Mouse (Mus musculus) brown adipose tissue, adult 24 weeks (tissue): ENCODE measurements at regions not wholly inside any gene's neighbourhood (a gene's known extent, or its start where the extent isn't known, plus 50 kb on each side); places are given as distances from the start of the nearest gene placed in this dataset.

Experiments used
- H3K27ac ChIP-seq: fragments of 200-500 bp; replicated peaks from 2 replicates; pipeline ENCODE4 v1.5.1; 2012; ENCODE audit warnings: low read depth, mild to moderate bottlenecking, low read length
- H3K4me1 ChIP-seq: fragments of 200-500 bp; 2 replicates; pipeline ENCODE4 v1.6.1; 2012; ENCODE audit warnings: low read length, mixed read lengths; ENCODE audit not compliant: control insufficient read depth, insufficient read depth, insufficient read length
- H3K4me3 ChIP-seq: fragments of 200-500 bp; 2 replicates; pipeline ENCODE4 v1.5.1; 2012; ENCODE audit warnings: low read depth, mild to moderate bottlenecking, low read length, moderate library complexity; ENCODE audit not compliant: insufficient read depth

GRCm38 (mm10) chr5:64437720-64438119 is 281.6 kb downstream of the Tbc1d1 start:
- Histone ChIP-seq H3K27ac (no peak overlapping the region), H3K4me1 (no peaks in the 10 kb centered on the region)

DNA sequence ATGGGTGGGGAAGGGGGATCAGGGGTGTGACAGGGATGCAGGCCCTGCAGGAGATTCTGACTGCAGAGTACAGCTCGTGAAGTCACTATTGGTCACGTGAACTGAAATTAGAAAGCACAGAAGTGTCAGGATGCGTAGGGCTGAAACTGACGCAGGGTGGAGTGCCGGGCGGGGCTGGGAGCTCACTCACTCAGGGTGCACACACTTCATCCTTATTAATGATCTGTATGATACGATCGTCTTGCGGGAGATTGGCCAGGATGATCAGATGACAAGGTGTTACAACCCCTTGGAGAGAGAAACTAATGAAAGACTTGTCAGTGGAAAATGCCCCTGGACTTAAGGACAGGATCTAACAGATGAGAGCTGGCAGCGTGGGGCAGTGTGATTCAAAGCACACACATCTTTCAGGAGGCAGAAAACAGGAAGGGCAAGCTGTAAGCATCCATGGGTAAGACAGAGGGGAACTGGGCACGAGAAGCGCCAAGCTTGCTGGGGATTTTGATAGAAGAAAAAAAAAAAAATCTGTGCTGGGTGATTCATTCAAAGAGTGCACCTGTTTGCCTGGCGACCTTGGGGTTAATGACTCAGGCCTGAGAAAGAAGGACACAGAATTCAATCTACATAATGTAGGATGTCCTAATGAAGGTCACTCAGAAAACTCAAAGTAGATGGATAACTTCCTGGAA is 282.5 kb downstream of the Tbc1d1 start:
- Histone ChIP-seq H3K4me3 (no peak overlapping the region), H3K4me1 (no peaks in the 10 kb centered on the region), H3K27ac (no peak overlapping the region)

More at GRCm38 (mm10) chr5:64437720-64438119, 281.6 kb downstream of the Tbc1d1 start:
- no peak overlapping the region for H3K4me3 ChIP-seq

DNA sequence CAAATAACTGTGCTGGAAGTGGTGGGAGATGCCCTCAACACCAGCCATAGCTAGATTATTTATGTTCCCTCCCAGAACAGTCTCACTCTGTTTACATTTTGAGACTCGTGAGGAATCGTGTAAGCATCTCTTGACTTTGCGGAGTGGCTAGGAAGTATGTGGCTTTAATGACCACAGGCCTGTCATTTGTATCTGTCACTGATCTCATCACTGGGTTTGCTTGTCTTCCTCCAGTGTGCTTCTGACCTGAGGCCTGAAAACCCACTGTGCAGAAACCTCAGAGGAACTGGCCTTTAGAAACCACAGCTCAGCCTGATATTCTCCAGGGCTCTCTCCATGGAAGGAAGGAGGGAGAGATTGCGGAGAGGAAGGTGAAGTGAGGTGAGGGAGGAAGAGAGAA is 291.7 kb downstream of the Tbc1d1 start:
- H3K4me1 ChIP-seq, result peaks cover 2% of the 10 kb centered on the region; the same call in 1 of the 2 replicates
- H3K4me3 ChIP-seq, result no peak overlapping the region
- H3K27ac ChIP-seq, result no peak overlapping the region

GRCm38 (mm10) chr5:64452668-64453334 is 296.7 kb downstream of the Tbc1d1 start:
- Histone ChIP-seq H3K27ac (no peak overlapping the region), H3K4me3 (no peak overlapping the region), H3K4me1 (no peaks in the 10 kb centered on the region; the same call in 1 of the 2 replicates)

DNA sequence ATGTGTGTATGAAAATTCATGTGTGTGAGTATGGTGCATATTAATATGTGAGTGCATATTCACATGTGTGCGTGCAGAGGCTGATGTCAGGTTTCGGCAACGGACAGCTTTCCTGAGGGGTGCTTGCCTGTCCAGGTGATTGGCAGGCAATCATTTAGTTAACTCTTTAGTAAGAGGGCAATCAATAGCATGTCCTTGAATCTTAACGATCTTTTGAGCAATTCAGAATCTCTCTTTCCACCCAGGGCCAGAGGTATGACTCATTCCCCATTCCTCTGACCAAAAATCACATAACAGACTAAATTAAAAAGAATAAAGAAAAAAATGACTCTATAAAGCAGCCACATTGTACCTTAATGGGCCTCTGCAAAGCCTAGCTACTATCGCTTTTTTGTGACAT is 303.7 kb downstream of the Tbc1d1 start:
- Histone ChIP-seq H3K4me1 (no peaks in the 10 kb centered on the region), H3K4me3 (no peak overlapping the region), H3K27ac (no peak overlapping the region)

DNA sequence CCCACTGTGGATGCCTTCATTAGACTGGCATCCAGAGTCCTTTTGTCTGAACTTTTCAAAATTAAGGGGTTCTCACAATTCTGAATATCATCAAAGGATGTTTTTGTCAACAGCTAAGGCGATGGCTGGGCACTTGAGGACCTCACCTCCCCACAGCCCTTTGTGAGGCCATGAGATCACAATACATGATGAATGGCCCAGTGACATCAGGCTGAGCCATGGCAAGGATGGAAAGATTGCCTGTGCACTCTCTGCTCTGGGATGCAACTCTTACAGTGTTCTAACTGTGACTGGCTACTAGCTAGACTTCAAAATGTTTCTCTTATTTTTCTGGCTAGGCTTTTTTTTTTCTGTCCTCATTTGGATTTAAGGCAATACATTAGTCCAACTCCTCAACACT is 304.8 kb downstream of the Tbc1d1 start:
- H3K4me3 ChIP-seq, result no peak overlapping the region
- H3K4me1 ChIP-seq, result no peaks in the 10 kb centered on the region
- no peak overlapping the region for H3K27ac ChIP-seq

DNA sequence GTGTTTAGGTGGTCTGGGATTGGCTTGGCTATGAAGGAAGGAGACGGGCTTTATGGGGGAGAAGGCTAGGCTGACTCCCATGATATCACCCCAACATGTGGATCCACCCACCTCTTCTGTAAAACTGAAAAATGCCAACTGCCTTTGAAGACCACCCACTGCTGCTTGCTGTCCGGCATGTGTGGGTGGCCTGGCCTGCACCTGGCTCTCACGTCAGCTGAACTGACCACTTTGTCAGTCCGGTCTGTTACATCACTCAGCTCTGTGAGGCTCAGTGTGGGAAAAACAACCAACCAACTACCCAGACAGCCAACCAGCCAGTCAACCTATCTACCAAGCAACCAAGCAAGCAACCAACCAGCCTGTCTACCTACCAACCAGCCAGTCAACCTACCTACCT is 305.5 kb downstream of the Tbc1d1 start:
- Histone ChIP-seq H3K4me3 (no peak overlapping the region), H3K27ac (no peak overlapping the region), H3K4me1 (no peaks in the 10 kb centered on the region)

DNA sequence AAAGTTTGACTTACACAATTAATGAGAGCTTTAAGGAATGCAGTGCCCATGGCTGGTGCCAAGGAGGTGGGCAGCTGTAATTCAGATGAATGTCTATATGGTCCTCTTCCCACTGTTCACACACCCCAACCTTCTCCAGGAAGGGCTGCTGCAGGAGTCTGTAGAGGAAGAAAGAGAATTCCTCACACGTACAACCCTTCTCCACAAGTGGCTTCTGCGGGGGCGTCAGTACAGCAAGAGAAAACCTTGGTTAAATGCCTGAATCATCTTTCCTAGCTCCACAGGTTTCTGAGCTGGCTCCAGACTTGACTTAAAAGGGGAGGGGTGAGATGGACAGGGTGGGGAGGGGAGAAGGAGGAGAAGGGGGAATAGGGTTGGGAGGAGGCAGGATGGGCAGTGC is 306.3 kb downstream of the Tbc1d1 start:
- H3K4me3 ChIP-seq, result no peak overlapping the region
- H3K27ac ChIP-seq, result no peak overlapping the region
- H3K4me1 ChIP-seq, result no peaks in the 10 kb centered on the region

GRCm38 (mm10) chr5:64463570-64463969 is 307.5 kb downstream of the Tbc1d1 start:
- Histone ChIP-seq H3K4me3 (no peak overlapping the region), H3K27ac (no peak overlapping the region), H3K4me1 (no peaks in the 10 kb centered on the region)

DNA sequence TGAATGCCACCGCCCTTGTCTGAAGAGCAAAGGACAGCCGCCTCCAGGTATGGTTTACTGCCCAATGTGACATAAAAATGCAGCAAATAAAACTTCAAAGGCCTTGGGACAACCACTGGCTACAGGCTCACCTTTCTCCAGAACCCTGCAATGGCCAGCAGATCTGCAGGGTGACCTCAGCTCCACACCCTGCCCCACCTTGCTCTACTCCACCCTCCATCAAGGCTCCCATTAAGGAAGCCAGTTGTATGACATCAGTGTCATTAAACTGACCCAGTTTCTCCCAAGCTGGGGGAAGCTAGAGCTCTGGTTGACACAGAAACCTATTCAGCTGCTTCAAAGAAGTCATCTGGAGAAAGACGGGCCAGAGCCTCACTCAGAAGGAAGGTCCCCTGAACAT is 310.2 kb downstream of the Tbc1d1 start:
- H3K4me3 ChIP-seq, result no peak overlapping the region
- H3K4me1 ChIP-seq, result no peaks in the 10 kb centered on the region
- H3K27ac ChIP-seq, result no peak overlapping the region

DNA sequence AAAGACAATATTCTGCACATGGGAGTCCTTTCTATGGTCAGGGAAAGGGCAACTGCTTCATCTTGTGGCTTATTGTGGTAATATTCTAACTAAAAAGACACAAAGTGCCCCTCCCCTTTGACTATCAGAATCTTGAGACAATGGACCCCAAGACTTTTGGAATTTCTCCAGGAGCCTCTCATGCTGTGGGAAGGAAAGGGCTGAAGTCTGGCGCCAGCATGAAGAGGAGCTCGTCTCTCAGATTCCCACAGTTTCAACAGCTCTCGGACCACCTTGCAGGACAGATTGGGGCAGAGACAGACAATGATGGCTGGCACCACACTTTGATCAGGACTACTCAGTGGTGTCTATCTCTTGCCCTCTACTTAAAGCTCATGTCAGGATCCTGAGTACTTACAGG is 311.8 kb downstream of the Tbc1d1 start:
- H3K4me3 ChIP-seq, result no peak overlapping the region
- H3K27ac ChIP-seq, result no peak overlapping the region
- H3K4me1 ChIP-seq, result no peaks in the 10 kb centered on the region

GRCm38 (mm10) chr5:64468307-64468706 is 312.2 kb downstream of the Tbc1d1 start:
- Histone ChIP-seq H3K4me3 (no peak overlapping the region), H3K27ac (no peak overlapping the region), H3K4me1 (no peaks in the 10 kb centered on the region)

GRCm38 (mm10) chr5:64472008-64472407 is 315.9 kb downstream of the Tbc1d1 start:
- H3K4me1 ChIP-seq, result no peaks in the 10 kb centered on the region
- H3K4me3 ChIP-seq, result no peak overlapping the region
- H3K27ac ChIP-seq, result no peak overlapping the region

DNA sequence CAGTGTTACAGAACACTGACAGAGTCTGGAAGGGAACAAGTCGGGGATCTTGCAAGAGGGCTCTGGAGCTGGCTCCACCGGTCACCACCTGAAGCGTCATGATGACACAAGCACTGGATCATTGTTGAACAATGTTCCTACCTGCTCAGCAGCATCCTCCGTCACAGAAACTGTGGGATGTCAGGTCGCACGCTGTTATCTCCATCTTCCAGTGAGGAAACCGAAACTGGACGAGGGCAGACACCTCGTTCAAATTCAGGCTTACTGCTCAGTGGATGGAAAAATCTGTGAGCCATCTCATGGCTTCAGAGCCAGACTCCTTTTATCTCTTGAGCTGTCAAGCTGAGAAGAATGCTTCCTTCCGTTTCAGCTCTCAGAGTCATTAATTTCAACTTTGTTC is 316.3 kb downstream of the Tbc1d1 start:
- no peak overlapping the region for H3K4me3 ChIP-seq
- no peak overlapping the region for H3K27ac ChIP-seq
- no peaks in the 10 kb centered on the region for H3K4me1 ChIP-seq

DNA sequence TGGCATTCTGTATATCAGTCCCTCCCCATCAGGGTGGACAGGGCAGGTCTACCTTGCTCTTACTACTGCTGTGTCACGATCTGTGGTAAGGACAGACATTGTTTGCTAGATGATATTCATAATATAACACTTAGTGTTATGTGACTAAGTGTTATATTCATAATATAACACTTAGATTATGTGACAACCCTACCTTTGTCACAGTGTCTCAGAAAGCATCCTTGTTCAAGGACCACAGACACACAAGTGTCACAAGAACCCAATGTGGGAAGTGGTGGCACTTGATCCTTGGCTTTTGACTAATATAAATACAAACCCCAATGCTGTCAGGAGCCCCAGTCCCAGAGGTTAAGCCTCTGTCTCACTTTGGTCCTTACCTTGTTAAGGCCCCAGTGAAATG is 318.8 kb downstream of the Tbc1d1 start:
- Histone ChIP-seq H3K27ac (no peak overlapping the region), H3K4me1 (peaks cover 4% of the 10 kb centered on the region), H3K4me3 (no peak overlapping the region)
